Mouse (Mus musculus) embryonic facial prominence, embryonic 13.5 days (tissue): ENCODE measurements around the gene Slc16a10. TPM values are rescaled to one million over a fixed set of nuclear protein-coding genes. Genes with fewer than 3 reads are reported as not detected.

Experiments
- ATAC-seq: fragments of 200-750 bp; cut with Nextera tagmentation; 2 replicates; pipeline ENCODE4 v1.8.0; 2017; ENCODE audit warnings: low read depth; ENCODE audit not compliant: insufficient number of reproducible peaks, insufficient read depth, low FRiP score, low TSS enrichment
- H3K27ac ChIP-seq: fragments of 300-500 bp; sonication (generic); 2 replicates; pipeline ENCODE4 v1.5.1; 2015; ENCODE audit warnings: moderate library complexity, mild to moderate bottlenecking, inconsistent platforms
- H3K27me3 ChIP-seq: fragments of 300-500 bp; sonication (generic); 2 replicates; pipeline ENCODE4 v1.6.1; 2015; ENCODE audit warnings: mild to moderate bottlenecking, inconsistent platforms
- H3K36me3 ChIP-seq: fragments of 300-500 bp; sonication (generic); 2 replicates; pipeline ENCODE4 v1.6.1; 2015; ENCODE audit warnings: mild to moderate bottlenecking, inconsistent platforms
- H3K4me1 ChIP-seq: fragments of 300-500 bp; sonication (generic); 2 replicates; pipeline ENCODE4 v1.6.1; 2015; ENCODE audit warnings: inconsistent platforms
- H3K4me2 ChIP-seq: fragments of 300-500 bp; sonication (generic); 2 replicates; pipeline ENCODE4 v1.6.1; 2015; ENCODE audit warnings: moderate library complexity, mild to moderate bottlenecking, inconsistent platforms
- H3K4me3 ChIP-seq: fragments of 300-500 bp; sonication (generic); 2 replicates; pipeline ENCODE4 v1.5.1; 2015; ENCODE audit warnings: mild to moderate bottlenecking, inconsistent platforms
- H3K9ac ChIP-seq: fragments of 300-500 bp; sonication (generic); 2 replicates; pipeline ENCODE4 v1.6.1; 2015; ENCODE audit warnings: mild to moderate bottlenecking, inconsistent platforms
- H3K9me3 ChIP-seq: fragments of 300-500 bp; sonication (generic); 2 replicates; pipeline ENCODE4 v1.6.1; 2016; ENCODE audit warnings: inconsistent platforms
- WGBS: fragments of 180-500 bp; shearing (Covaris S2); methylation state at CpG from one replicate; pipeline ENCODE4 v1.1.7; 2015; ENCODE audit warnings: mixed read lengths; 5-methylcytosine and 5-hydroxymethylcytosine counted together
- polyA plus RNA-seq: library from polyadenylated mRNA; unstranded; fragments of >200 nt; fragmentation: Nextera tagmentation; extraction: Ambion mirVana; gene quantifications from 2 replicates; pipeline ENCODE4 v1.2.1, GENCODE M21; 2015

The Slc16a10 gene
- polyA plus RNA-seq, 1 experiment from 2014 or later = 6.8 TPM

GRCm38 (mm10) chr10:40128497-40128896 lies 13.6 kb downstream of the Slc16a10 start:
- Histone ChIP-seq H3K4me3 (no peak overlapping the region), H3K27ac (0 out of 2 replicates have a peak overlapping the region, but pooled peaks have one; percentile 2), H3K4me1 (peaks cover 6% of the 10 kb centered on the region), H3K9me3 (no peaks in the 10 kb centered on the region), H3K4me2 (no peak overlapping the region), H3K36me3 (no peaks in the 10 kb centered on the region), H3K9ac (no peak overlapping the region), H3K27me3 (no peaks in the 10 kb centered on the region)
- ATAC-seq = no peak
- WGBS = 83% methylated on average over 7 of the region's 7 CpGs

GRCm38 (mm10) chr10:40125200-40125599 lies 16.9 kb downstream of the Slc16a10 start:
- Histone ChIP-seq H3K36me3 (no peaks in the 10 kb centered on the region), H3K27ac (no peak overlapping the region), H3K9me3 (no peaks in the 10 kb centered on the region), H3K27me3 (no peaks in the 10 kb centered on the region), H3K9ac (no peak overlapping the region), H3K4me1 (peaks cover 6% of the 10 kb centered on the region), H3K4me3 (no peak overlapping the region), H3K4me2 (no peak overlapping the region)
- no peak for ATAC-seq
- WGBS = 83% methylated on average over 9 of the region's 9 CpGs

- Histone ChIP-seq H3K27ac (no peak overlapping the region), H3K4me1 (peaks cover 5% of the 10 kb centered on the region), H3K36me3 (no peaks in the 10 kb centered on the region), H3K4me3 (no peak overlapping the region), H3K9ac (no peak overlapping the region), H3K27me3 (no peaks in the 10 kb centered on the region), H3K4me2 (no peak overlapping the region), H3K9me3 (no peaks in the 10 kb centered on the region)
- 67% methylated on average over 4 of the region's 4 CpGs for WGBS
- no peak for ATAC-seq
Observed at GRCm38 (mm10) chr10:40124570-40124969, 17.5 kb downstream of the Slc16a10 start.

- Histone ChIP-seq H3K4me1 (peaks cover under 1% of the 10 kb centered on the region; the same call in 1 of the 2 replicates), H3K9me3 (no peaks in the 10 kb centered on the region), H3K27me3 (no peaks in the 10 kb centered on the region), H3K4me2 (no peak overlapping the region), H3K9ac (no peak overlapping the region), H3K4me3 (no peak overlapping the region), H3K27ac (no peak overlapping the region), H3K36me3 (no peaks in the 10 kb centered on the region)
- WGBS = 62% methylated on average over 2 of the region's 2 CpGs
- no peak for ATAC-seq
Observed at GRCm38 (mm10) chr10:40124096-40124495, 18.0 kb downstream of the Slc16a10 start.

GRCm38 (mm10) chr10:40119466-40119865 lies 22.6 kb downstream of the Slc16a10 start:
- H3K4me3 ChIP-seq = no peak overlapping the region
- H3K27ac ChIP-seq = no peak overlapping the region
- no peaks in the 10 kb centered on the region for H3K4me1 ChIP-seq
- no peaks in the 10 kb centered on the region for H3K9me3 ChIP-seq
- no peak for ATAC-seq
- no peak overlapping the region for H3K4me2 ChIP-seq
- 78% methylated on average over 3 of the region's 3 CpGs for WGBS
- H3K36me3 ChIP-seq = no peaks in the 10 kb centered on the region
- no peaks in the 10 kb centered on the region for H3K27me3 ChIP-seq
- H3K9ac ChIP-seq = no peak overlapping the region

- Histone ChIP-seq H3K9me3 (no peaks in the 10 kb centered on the region), H3K4me1 (no peaks in the 10 kb centered on the region), H3K4me2 (no peak overlapping the region), H3K9ac (no peak overlapping the region), H3K27me3 (no peaks in the 10 kb centered on the region), H3K27ac (no peak overlapping the region), H3K4me3 (no peak overlapping the region), H3K36me3 (no peaks in the 10 kb centered on the region)
- ATAC-seq = no peak
- WGBS = 90% methylated on average over 5 of the region's 5 CpGs
Observed at GRCm38 (mm10) chr10:40118743-40119387, 23.2 kb downstream of the Slc16a10 start.

- Histone ChIP-seq H3K4me2 (no peak overlapping the region), H3K27ac (no peak overlapping the region), H3K9me3 (no peaks in the 10 kb centered on the region), H3K36me3 (no peaks in the 10 kb centered on the region), H3K4me1 (peaks cover 3% of the 10 kb centered on the region; the same call in 1 of the 2 replicates), H3K4me3 (no peak overlapping the region), H3K27me3 (no peaks in the 10 kb centered on the region), H3K9ac (no peak overlapping the region)
- WGBS = 79% methylated on average over 7 of the region's 7 CpGs
- ATAC-seq = no peak
Observed at GRCm38 (mm10) chr10:40113517-40114085, 28.5 kb downstream of the Slc16a10 start.

GRCm38 (mm10) chr10:40112256-40112655 lies 29.8 kb downstream of the Slc16a10 start:
- Histone ChIP-seq H3K4me1 (peaks cover 3% of the 10 kb centered on the region; the same call in 1 of the 2 replicates), H3K9me3 (no peaks in the 10 kb centered on the region), H3K4me2 (no peak overlapping the region), H3K27me3 (no peaks in the 10 kb centered on the region), H3K4me3 (no peak overlapping the region), H3K36me3 (no peaks in the 10 kb centered on the region), H3K9ac (no peak overlapping the region), H3K27ac (no peak overlapping the region)
- no peak for ATAC-seq
- 83% methylated on average over 10 of the region's 10 CpGs for WGBS

- Histone ChIP-seq H3K4me3 (no peak overlapping the region), H3K27me3 (no peaks in the 10 kb centered on the region), H3K4me2 (no peak overlapping the region)
Observed at GRCm38 (mm10) chr10:40109520-40109919, 32.5 kb downstream of the Slc16a10 start.

GRCm38 (mm10) chr10:40108992-40109391 lies 33.1 kb downstream of the Slc16a10 start:
- ATAC-seq = no peak
- no peak overlapping the region for H3K4me3 ChIP-seq
- H3K9me3 ChIP-seq = no peaks in the 10 kb centered on the region
- no peak overlapping the region for H3K4me2 ChIP-seq
- 58% methylated on average over 8 of the region's 8 CpGs for WGBS
- H3K27ac ChIP-seq = no peak overlapping the region
- no peaks in the 10 kb centered on the region for H3K27me3 ChIP-seq
- no peak overlapping the region for H3K9ac ChIP-seq
- peaks cover 3% of the 10 kb centered on the region; the same call in 1 of the 2 replicates for H3K4me1 ChIP-seq
- no peaks in the 10 kb centered on the region for H3K36me3 ChIP-seq

More at GRCm38 (mm10) chr10:40109520-40109919, 32.5 kb downstream of the Slc16a10 start:
- no peaks in the 10 kb centered on the region for H3K9me3 ChIP-seq
- H3K36me3 ChIP-seq = no peaks in the 10 kb centered on the region
- H3K27ac ChIP-seq = no peak overlapping the region
- 82% methylated on average over 5 of the region's 5 CpGs for WGBS
- H3K4me1 ChIP-seq = peaks cover 3% of the 10 kb centered on the region; the same call in 1 of the 2 replicates
- no peak for ATAC-seq
- H3K9ac ChIP-seq = no peak overlapping the region

GRCm38 (mm10) chr10:40107995-40108394 lies 34.1 kb downstream of the Slc16a10 start:
- no peak for ATAC-seq
- no peak overlapping the region for H3K9ac ChIP-seq
- H3K4me3 ChIP-seq = no peak overlapping the region
- no peaks in the 10 kb centered on the region for H3K36me3 ChIP-seq
- 90% methylated on average over 1 of the region's 1 CpGs for WGBS
- no peaks in the 10 kb centered on the region for H3K9me3 ChIP-seq
- no peaks in the 10 kb centered on the region for H3K27me3 ChIP-seq
- H3K4me1 ChIP-seq = peaks cover 4% of the 10 kb centered on the region; the same call in 1 of the 2 replicates
- no peak overlapping the region for H3K4me2 ChIP-seq
- H3K27ac ChIP-seq = no peak overlapping the region

- Histone ChIP-seq H3K36me3 (no peaks in the 10 kb centered on the region), H3K27ac (no peak overlapping the region), H3K4me3 (no peak overlapping the region), H3K9me3 (no peaks in the 10 kb centered on the region), H3K27me3 (no peaks in the 10 kb centered on the region), H3K9ac (no peak overlapping the region), H3K4me1 (peaks cover 11% of the 10 kb centered on the region; the same call in 1 of the 2 replicates), H3K4me2 (no peak overlapping the region)
- 71% methylated on average over 1 of the region's 1 CpGs for WGBS
- ATAC-seq = no peak
Observed at GRCm38 (mm10) chr10:40105174-40105573, 36.9 kb downstream of the Slc16a10 start.
